Mouse (Mus musculus): ENCODE data around the gene Iqgap2. TPM values are rescaled to one million over a fixed set of nuclear protein-coding genes. Genes with fewer than 3 reads are reported as not detected.

Iqgap2 gene
- polyA plus RNA-seq, 1 experiment from 2014 or later: 9.8 TPM

DNA sequence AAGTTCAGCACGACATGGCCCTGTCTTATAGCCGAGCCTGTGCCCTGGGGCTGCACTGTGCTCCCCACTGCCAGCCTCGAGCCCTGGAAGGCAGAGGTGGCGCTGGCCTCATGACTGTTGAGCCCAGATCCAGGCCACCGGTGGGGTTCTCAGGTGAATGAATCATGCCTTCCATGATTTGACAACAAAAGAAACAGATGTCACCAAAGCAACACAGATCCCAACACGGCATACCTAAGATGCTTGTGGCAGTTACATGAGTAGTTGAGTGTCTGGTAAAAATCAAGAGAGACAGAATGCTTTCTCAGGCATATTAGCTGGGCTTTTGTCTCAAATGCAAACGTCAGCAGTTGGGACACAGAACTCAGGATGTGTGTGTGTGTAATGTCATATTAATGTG lies 248.0 kb downstream of the Iqgap2 start:
- H3K27me3 ChIP-seq (ENCODE audit: insufficient read depth, low read length): no peaks in the 10 kb centered on the region
- 54% methylated on average over 7 of the region's 7 CpGs for WGBS
- TF ChIP-seq CTCF (IDR thresholded peaks at IDR 0.05; ENCODE audit: low read depth): no peak
- H3K4me2 ChIP-seq: no peak overlapping the region
- 0 out of 2 replicates have a peak, but pooled peaks cover 3% of the 10 kb centered on the region for H3K36me3 ChIP-seq (ENCODE audit: insufficient read depth)
- no peak overlapping the region for H3K9ac ChIP-seq
- peaks cover 8% of the 10 kb centered on the region; the same call in 1 of the 2 replicates for H3K4me1 ChIP-seq (ENCODE audit: insufficient read depth)
- no peaks in the 10 kb centered on the region for H3K9me3 ChIP-seq (ENCODE audit: low read depth, low read length)
- H3K27ac ChIP-seq (ENCODE audit: low read depth): no peak overlapping the region
- H3K4me3 ChIP-seq (ENCODE audit: low read depth, low read length): no peak overlapping the region
- peak; percentile 28 for DNase-seq
- no peak for ATAC-seq (ENCODE audit: insufficient read depth)

DNA sequence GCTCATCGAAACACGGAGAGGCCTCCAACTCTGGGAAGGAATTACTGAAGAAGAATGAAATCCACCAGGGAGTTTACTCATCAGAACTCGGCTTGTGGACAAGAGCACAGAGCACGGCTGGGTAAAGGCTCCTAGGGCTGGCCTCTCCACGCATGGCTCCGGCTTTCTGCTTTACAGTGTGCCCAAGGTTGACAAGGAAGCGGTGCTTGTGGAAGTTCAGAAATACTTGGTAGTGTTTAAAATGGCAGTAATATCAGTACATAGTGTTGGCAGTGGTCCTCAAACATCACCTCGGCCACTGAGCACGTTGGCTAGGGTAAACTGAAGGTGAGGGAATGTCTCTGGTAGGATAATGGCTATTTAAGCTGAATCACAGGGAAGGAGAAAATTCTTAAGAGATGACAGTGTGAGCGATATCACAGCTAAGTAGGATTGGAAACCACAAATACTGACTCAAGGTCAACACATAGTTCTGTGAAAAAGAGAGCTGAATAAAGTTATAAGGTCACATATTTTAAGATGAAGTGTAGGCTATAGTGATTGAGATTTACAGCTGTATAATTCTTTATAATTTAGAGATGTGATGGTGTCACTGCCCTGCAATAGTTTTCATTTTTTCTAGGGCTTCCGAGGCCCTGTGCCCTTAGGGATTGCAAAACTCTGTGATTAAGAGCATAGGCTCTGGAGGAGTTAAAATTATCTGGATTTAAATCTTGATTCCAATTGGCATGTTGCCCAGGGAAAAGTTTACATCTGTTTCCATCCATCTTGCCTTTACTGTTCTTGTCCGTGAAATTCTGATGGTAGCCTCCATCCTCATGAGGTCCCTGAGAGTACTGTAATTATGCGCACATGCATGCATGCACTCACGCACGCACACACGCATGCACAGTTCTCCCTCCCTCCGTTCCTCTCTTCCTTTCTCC lies 250.4 kb downstream of the Iqgap2 start:
- no peak overlapping the region for H3K4me3 ChIP-seq (ENCODE audit: low read depth, low read length)
- peaks cover 9% of the 10 kb centered on the region; the same call in 1 of the 2 replicates for H3K4me1 ChIP-seq (ENCODE audit: insufficient read depth)
- H3K27me3 ChIP-seq (ENCODE audit: insufficient read depth, low read length): no peaks in the 10 kb centered on the region
- ATAC-seq (ENCODE audit: insufficient read depth) (no peak), DNase-seq (peak; percentile 57)
- no peaks in the 10 kb centered on the region for H3K9me3 ChIP-seq (ENCODE audit: low read depth, low read length)
- WGBS: 72% methylated on average over 17 of the region's 17 CpGs
- H3K27ac ChIP-seq (ENCODE audit: low read depth): no peak overlapping the region
- H3K36me3 ChIP-seq (ENCODE audit: insufficient read depth): 0 out of 2 replicates have a peak, but pooled peaks cover 3% of the 10 kb centered on the region
- TF ChIP-seq CTCF (IDR thresholded peaks at IDR 0.05; ENCODE audit: low read depth): no peak
- no peak overlapping the region for H3K4me2 ChIP-seq
- no peak overlapping the region for H3K9ac ChIP-seq

DNA sequence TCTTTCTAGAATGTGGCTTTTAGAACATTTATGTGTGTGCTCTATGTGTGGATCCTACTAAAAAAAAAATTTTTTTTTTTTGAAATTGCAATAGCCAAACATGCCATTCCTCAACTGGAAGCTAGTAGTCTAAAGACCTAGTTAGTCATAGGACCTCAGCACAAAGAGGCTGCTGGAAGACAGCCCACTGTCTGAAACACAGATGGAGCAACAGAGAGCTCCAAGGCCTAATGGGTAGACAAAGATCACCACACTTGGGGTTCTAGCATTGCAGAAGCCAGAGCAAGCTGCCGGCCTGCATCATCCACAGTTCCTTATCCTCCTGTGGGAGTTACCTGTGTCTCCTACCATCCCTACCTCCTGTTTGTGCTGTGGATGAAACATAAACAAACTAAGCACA lies 251.3 kb downstream of the Iqgap2 start:
- Histone ChIP-seq H3K4me1 (ENCODE audit: insufficient read depth) (peaks cover 9% of the 10 kb centered on the region; the same call in 1 of the 2 replicates), H3K4me3 (ENCODE audit: low read depth, low read length) (no peak overlapping the region), H3K9ac (no peak overlapping the region), H3K36me3 (ENCODE audit: insufficient read depth) (no peaks in the 10 kb centered on the region), H3K27me3 (ENCODE audit: insufficient read depth, low read length) (no peaks in the 10 kb centered on the region), H3K4me2 (no peak overlapping the region), H3K27ac (ENCODE audit: low read depth) (no peak overlapping the region), H3K9me3 (ENCODE audit: low read depth, low read length) (no peaks in the 10 kb centered on the region)
- DNase-seq (no peak), ATAC-seq (ENCODE audit: insufficient read depth) (no peak)
- 81% methylated on average over 1 of the region's 1 CpGs for WGBS
- no peak for TF ChIP-seq CTCF (IDR thresholded peaks at IDR 0.05; ENCODE audit: low read depth)

DNA sequence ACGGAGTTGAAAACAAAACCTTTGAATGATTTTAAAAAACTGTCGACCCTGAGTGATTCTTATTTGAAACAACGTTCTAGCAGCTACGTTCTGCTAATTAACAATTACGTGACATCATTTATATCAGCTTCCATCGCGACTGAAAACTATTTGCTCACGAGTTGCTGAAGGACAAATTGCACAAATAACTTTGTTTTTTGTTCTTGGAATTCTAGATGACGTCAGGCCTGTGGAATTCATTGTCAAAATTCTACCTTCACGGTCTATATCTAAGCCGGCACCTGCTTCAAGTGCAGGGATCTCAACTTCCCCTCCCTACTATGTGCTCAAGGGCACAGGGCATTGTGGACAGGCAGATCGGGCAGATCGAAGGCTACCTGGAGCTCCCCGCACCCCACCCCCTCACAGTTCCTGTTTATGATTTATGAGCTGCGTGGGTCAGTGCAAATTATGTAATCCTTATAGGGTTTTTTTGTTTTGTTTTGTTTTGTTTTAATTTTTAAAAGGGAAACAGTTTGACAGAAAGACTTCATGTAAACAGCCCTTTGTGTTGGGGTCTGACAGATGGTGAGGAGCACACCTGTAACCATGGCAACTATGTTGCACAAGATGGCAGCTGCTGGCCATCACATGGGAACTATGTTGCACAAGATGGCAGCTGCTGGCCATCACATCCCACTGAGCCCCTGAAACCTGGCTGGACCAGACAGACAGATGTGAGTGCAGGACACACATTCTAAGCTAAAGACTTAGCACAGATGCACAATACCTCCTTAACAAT lies 252.2 kb downstream of the Iqgap2 start:
- no peaks in the 10 kb centered on the region for H3K27me3 ChIP-seq (ENCODE audit: insufficient read depth, low read length)
- 41% methylated on average over 15 of the region's 15 CpGs for WGBS
- TF ChIP-seq CTCF (IDR thresholded peaks at IDR 0.05; ENCODE audit: low read depth): no peak
- ATAC-seq (ENCODE audit: insufficient read depth) (0 out of 2 replicates have a peak, but pooled peaks have one; percentile 36), DNase-seq (peak; percentile 77)
- H3K36me3 ChIP-seq (ENCODE audit: insufficient read depth): no peaks in the 10 kb centered on the region
- peak overlapping the region; percentile 86 for H3K27ac ChIP-seq (ENCODE audit: low read depth)
- H3K9ac ChIP-seq: no peak overlapping the region
- H3K4me2 ChIP-seq: no peak overlapping the region
- H3K9me3 ChIP-seq (ENCODE audit: low read depth, low read length): no peaks in the 10 kb centered on the region
- no peak overlapping the region for H3K4me3 ChIP-seq (ENCODE audit: low read depth, low read length)
- H3K4me1 ChIP-seq (ENCODE audit: insufficient read depth): peaks cover 9% of the 10 kb centered on the region; the same call in 1 of the 2 replicates

DNA sequence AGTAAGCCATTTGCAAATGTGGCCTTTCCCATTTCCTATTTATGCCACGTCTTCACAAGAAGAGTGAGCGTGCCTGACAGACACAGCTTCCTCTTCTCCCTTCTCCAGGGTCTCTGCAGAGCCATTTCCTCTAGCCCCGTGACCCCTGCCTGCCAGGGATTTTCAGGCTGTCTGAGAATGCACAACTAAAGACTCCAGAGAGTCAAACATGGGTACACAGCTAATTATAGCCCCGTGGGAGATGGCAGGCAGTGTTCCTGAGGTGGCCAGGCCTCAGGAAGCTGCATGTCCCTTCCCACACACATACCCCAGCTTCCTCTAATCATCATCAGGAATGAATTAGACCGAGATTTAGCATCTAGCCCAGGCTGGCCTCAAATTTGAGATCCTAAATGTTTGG lies 252.8 kb downstream of the Iqgap2 start:
- WGBS: 28% methylated on average over 5 of the region's 5 CpGs
- DNase-seq: peak; percentile 74
- H3K27ac ChIP-seq (ENCODE audit: low read depth): peak overlapping the region; percentile 86
- no peak for TF ChIP-seq CTCF (IDR thresholded peaks at IDR 0.05; ENCODE audit: low read depth)
- ATAC-seq (ENCODE audit: insufficient read depth): peak; percentile 63
- H3K9me3 ChIP-seq (ENCODE audit: low read depth, low read length): no peaks in the 10 kb centered on the region
- H3K27me3 ChIP-seq (ENCODE audit: insufficient read depth, low read length): no peaks in the 10 kb centered on the region
- no peak overlapping the region for H3K4me3 ChIP-seq (ENCODE audit: low read depth, low read length)
- H3K4me2 ChIP-seq: no peak overlapping the region
- no peak overlapping the region for H3K9ac ChIP-seq
- H3K36me3 ChIP-seq (ENCODE audit: insufficient read depth): no peaks in the 10 kb centered on the region
- peaks cover 14% of the 10 kb centered on the region; the same call in 1 of the 2 replicates for H3K4me1 ChIP-seq (ENCODE audit: insufficient read depth)

DNA sequence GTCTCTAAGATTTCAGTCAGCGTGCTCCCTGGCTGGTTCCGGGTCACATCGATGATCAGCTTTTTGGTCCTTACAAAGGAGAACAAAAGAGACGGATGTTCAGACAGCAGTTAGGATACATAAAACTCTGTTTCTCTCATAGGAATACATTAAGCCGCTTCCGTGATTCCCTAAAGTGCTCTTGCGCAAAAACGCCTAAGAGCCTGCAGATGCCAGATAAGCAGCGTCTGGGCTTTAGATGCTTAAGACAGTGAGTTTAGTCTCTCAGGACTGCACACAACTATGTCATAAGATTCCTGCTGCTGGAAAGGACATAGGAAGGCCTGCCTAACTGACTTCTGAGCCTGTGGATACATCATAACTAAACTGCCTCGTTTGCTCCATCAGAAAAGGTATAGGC lies 254.0 kb downstream of the Iqgap2 start:
- no peak overlapping the region for H3K9ac ChIP-seq
- ATAC-seq (ENCODE audit: insufficient read depth): no peak
- H3K4me1 ChIP-seq (ENCODE audit: insufficient read depth): peaks cover 18% of the 10 kb centered on the region; the same call in 1 of the 2 replicates
- H3K4me3 ChIP-seq (ENCODE audit: low read depth, low read length): no peak overlapping the region
- no peak overlapping the region for H3K27ac ChIP-seq (ENCODE audit: low read depth)
- 75% methylated on average over 10 of the region's 10 CpGs for WGBS
- H3K36me3 ChIP-seq (ENCODE audit: insufficient read depth): no peaks in the 10 kb centered on the region
- no peaks in the 10 kb centered on the region for H3K27me3 ChIP-seq (ENCODE audit: insufficient read depth, low read length)
- TF ChIP-seq CTCF (IDR thresholded peaks at IDR 0.05; ENCODE audit: low read depth): no peak
- no peak overlapping the region for H3K4me2 ChIP-seq
- no peaks in the 10 kb centered on the region for H3K9me3 ChIP-seq (ENCODE audit: low read depth, low read length)
- DNase-seq: peak; percentile 28

DNA sequence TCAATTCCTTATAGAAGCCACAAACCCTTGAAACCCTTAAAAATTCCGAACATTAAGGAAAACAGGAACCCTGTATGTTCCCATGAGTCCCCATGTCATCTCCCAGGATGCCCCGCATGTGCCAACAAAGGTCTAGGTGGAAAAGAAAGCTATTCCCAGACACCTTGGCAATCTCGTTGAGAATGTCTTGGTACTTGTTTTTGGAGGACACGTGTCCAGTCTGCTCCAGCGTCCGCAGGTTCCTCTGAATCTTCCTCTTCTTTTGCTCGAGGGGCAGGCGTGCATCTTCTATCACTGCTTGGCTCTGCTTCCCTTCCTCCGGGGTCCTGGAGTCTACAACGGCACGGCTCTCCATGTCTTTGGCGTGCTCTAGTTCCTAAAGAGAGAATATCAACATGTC lies 256.4 kb downstream of the Iqgap2 start:
- H3K36me3 ChIP-seq (ENCODE audit: insufficient read depth): no peaks in the 10 kb centered on the region
- no peak overlapping the region for H3K4me3 ChIP-seq (ENCODE audit: low read depth, low read length)
- no peak for DNase-seq
- no peak overlapping the region for H3K27ac ChIP-seq (ENCODE audit: low read depth)
- no peak overlapping the region for H3K9ac ChIP-seq
- H3K4me2 ChIP-seq: no peak overlapping the region
- H3K9me3 ChIP-seq (ENCODE audit: low read depth, low read length): no peaks in the 10 kb centered on the region
- H3K4me1 ChIP-seq (ENCODE audit: insufficient read depth): peaks cover 18% of the 10 kb centered on the region; the same call in 1 of the 2 replicates
- no peak for ATAC-seq (ENCODE audit: insufficient read depth)
- H3K27me3 ChIP-seq (ENCODE audit: insufficient read depth, low read length): no peaks in the 10 kb centered on the region
- TF ChIP-seq CTCF (IDR thresholded peaks at IDR 0.05; ENCODE audit: low read depth): no peak
- WGBS: 84% methylated on average over 12 of the region's 12 CpGs

Data from lung, embryonic 14.5 days (tissue).